Mouse (Mus musculus): ENCODE measurements around the gene Flad1.

Flad1 gene

GRCm38 (mm10) chr3:89356029-89356428, 55.6 kb downstream of the Flad1 start:
- CTCF ChIA-PET, result no interaction called here

- CTCF ChIA-PET, result no interaction called here
Observed at GRCm38 (mm10) chr3:89355512-89355902, 56.2 kb downstream of the Flad1 start.

- CTCF ChIA-PET, result interaction anchor here (0.6 to 1.1 kb wide), 2 partner anchors 23 to 123 kb away, joined by 3 to 6 read pairs; no protein-coding TSS in a partner anchor
Observed at GRCm38 (mm10) chr3:89354816-89355511, 56.7 kb downstream of the Flad1 start.

- CTCF ChIA-PET, result interaction anchor here (0.7 to 1.1 kb wide), 3 partner anchors 18 to 161 kb away, joined by 3 to 4 read pairs (median 3); partner anchors contain the start of gene Efna1
Observed at GRCm38 (mm10) chr3:89351271-89351670, 60.4 kb downstream of the Flad1 start.

Data from spleen, embryonic (tissue).